In genomic region chr2:134549770-134550169, GRCm38 (mm10) we compare ENCODE assay signal across 8 mouse cellular contexts. TPM values are rescaled to one million over a fixed set of nuclear protein-coding genes. Genes with fewer than 3 reads are reported as not detected.
DNase-seq lines count a peak whose midpoint lies in the region; ATAC-seq and TF ChIP-seq lines count a peak whose summit lies in the region.

No protein-coding gene starts in this region.

- DNase-seq in adrenal gland, adult (ENCODE audit: inconsistent age in 2 of 2, low spot score in 1 of 2) = peak; percentile 37 to 86
- DNase-seq in adrenal gland, adult 8-10 months = no peak
- DNase-seq in spleen, adult 2 months (ENCODE audit: low read depth in 1 of 2, low spot score in 2 of 2) = peak in 1 of 2 experiments; percentile 9
- DNase-seq in spleen, adult 12 weeks (ENCODE audit: low spot score) = no peak
- peak; percentile 70 for DNase-seq in heart, postnatal 4 days
- peak; percentile 51 for DNase-seq in limb, embryonic 10.5 days (ENCODE audit: low spot score)
- DNase-seq in right cerebral cortex, adult 2 months (ENCODE audit: low spot score in 2 of 2) = peak; percentile 78 to 80

- WGBS in spleen, adult 2 months = 26% methylated on average over 4 of the region's 4 CpGs
- 29% methylated on average over 4 of the region's 4 CpGs for WGBS in limb, embryonic 10.5 days

- H3K27me3 ChIP-seq in spleen, adult 2 months (ENCODE audit: control insufficient read depth, insufficient read depth, low read length) = no peaks in the 10 kb centered on the region
- H3K27me3 ChIP-seq in limb, embryonic 10.5 days (ENCODE audit: low read depth, poor library complexity, severe bottlenecking) = no peaks in the 10 kb centered on the region

- no peak overlapping the region for H3K27ac ChIP-seq in spleen, adult 2 months (ENCODE audit: insufficient read depth, low read length)
- H3K27ac ChIP-seq in limb, embryonic 10.5 days = no peak overlapping the region

- no peaks in the 10 kb centered on the region for H3K9me3 ChIP-seq in limb, embryonic 10.5 days (replicated peaks)

- H3K4me3 ChIP-seq in spleen, adult 2 months (ENCODE audit: extremely low read depth, insufficient read depth, insufficient read length) = no peak overlapping the region
- H3K4me3 ChIP-seq in limb, embryonic 10.5 days = no peak overlapping the region

- peak; percentile 67 for ATAC-seq in common myeloid progenitor, adult 5-6 weeks (replicated peaks; ENCODE audit: low read depth, poor library complexity, severe bottlenecking)

- TF ChIP-seq POLR2A in spleen, adult 2 months (IDR thresholded peaks at IDR 0.05; ENCODE audit: low read depth, low read length) = no peak

- H3K4me1 ChIP-seq in spleen, adult 2 months (ENCODE audit: control insufficient read depth, insufficient read depth, insufficient read length) = no peaks in the 10 kb centered on the region
- H3K4me1 ChIP-seq in limb, embryonic 10.5 days = no peaks in the 10 kb centered on the region

- peak; percentile 10; the same call in 1 of the 2 replicates for TF ChIP-seq CTCF in spleen, adult 2 months (IDR thresholded peaks at IDR 0.05; ENCODE audit: extremely low read depth, insufficient read depth, insufficient read length, insufficient replicate concordance)

- no peaks in the 10 kb centered on the region for H3K36me3 ChIP-seq in spleen, adult 2 months (ENCODE audit: control insufficient read depth, insufficient read depth, low read length)
- H3K36me3 ChIP-seq in limb, embryonic 10.5 days = no peaks in the 10 kb centered on the region

RNA-seq across cellular contexts. Expression of gene Hao1, which starts 4.4 kb away (rescaled TPM):
- 1 to 10 TPM in 1 of 4 experiments, under 1 TPM in 2, not detected in 1; 0.32 to 2.2 (median 0.44) TPM for total RNA-seq in adrenal gland, adult 8-10 months (2022)
- not detected in 2 replicates for polyA plus RNA-seq in spleen, adult 2 months (2012; rRNA removed)
- total RNA-seq in common myeloid progenitor, adult 5-6 weeks (2017) = not detected in 2 replicates
- total RNA-seq in heart, postnatal 4 days (2021) = not detected
- polyA plus RNA-seq in limb, embryonic 10.5 days (2016; fragmentation: Nextera tagmentation; extraction: Ambion mirVana) = not detected in 2 replicates

Comparison
In these comparisons a context has a peak if more than half of its experiments do, and no peak if none do; other contexts are left out.
1. DNase-seq: peak in adrenal gland, adult (2 of 2), heart, postnatal 4 days (single experiment), limb, embryonic 10.5 days (single experiment) and right cerebral cortex, adult 2 months (2 of 2); none in adrenal gland, adult 8-10 months (single experiment) and spleen, adult 12 weeks (single experiment).